Mouse (Mus musculus) liver, embryonic 12.5 days (tissue): ENCODE measurements around the gene St8sia1. TPM values are rescaled to one million over a fixed set of nuclear protein-coding genes. Genes with fewer than 3 reads are reported as not detected.

Experiments used
- polyA plus RNA-seq: library from polyadenylated mRNA; unstranded; fragments of >200 nt; fragmentation: Nextera tagmentation; extraction: Ambion mirVana; gene quantifications from 2 replicates; pipeline ENCODE4 v1.2.1, GENCODE M21; 2016

The St8sia1 gene
- polyA plus RNA-seq, 1 experiment from 2014 or later, result 0.67 TPM

Other genes starting within 250 kb of the St8sia1 start
- gene Cmas, start 207.8 kb downstream of the St8sia1 start, polyA plus RNA-seq, result 157 and 159 TPM in 2 replicates
- gene Sult6b2, start 159.9 kb downstream of the St8sia1 start, polyA plus RNA-seq, result 0.06 TPM in 1 of 2 replicates, not detected in the other
- 22.2 and 22.7 TPM in 2 replicates for gene C2cd5, start 135.7 kb upstream of the St8sia1 start, polyA plus RNA-seq
- 17.4 and 17.5 TPM in 2 replicates for gene Etnk1, start 202.8 kb upstream of the St8sia1 start, polyA plus RNA-seq